Mouse (Mus musculus) lung, postnatal 14 days (tissue): Measurements from ENCODE around the gene Olfr1414.
"Not testable (repeated sequence)": the region's sequence is repeated elsewhere in the genome, so short reads cannot be mapped to it uniquely, and the experiment has no call there.

Experiments used
- DNase-seq: peaks from one replicate; pipeline ENCODE4 v3.0.0; 2021

The Olfr1414 gene

GRCm38 (mm10) chr1:92518561-92518960 is at the start of gene Olfr1414:
Gene Olfr1414 (minus strand): TSS chr1:92518661.
- DNase-seq: no peak

GRCm38 (mm10) chr1:92545929-92546328 is 27.5 kb upstream of the Olfr1414 start:
- no peak for DNase-seq

GRCm38 (mm10) chr1:92539071-92539470 is 20.6 kb upstream of the Olfr1414 start:
- DNase-seq: no peak

GRCm38 (mm10) chr1:92536972-92537371 is 18.5 kb upstream of the Olfr1414 start:
- no peak for DNase-seq

GRCm38 (mm10) chr1:92523764-92524163 is 5.3 kb upstream of the Olfr1414 start:
- no peak for DNase-seq

GRCm38 (mm10) chr1:92521376-92521775 is 2.9 kb upstream of the Olfr1414 start:
- DNase-seq: peak; percentile 20

- DNase-seq: no peak
These were observed 585 bp upstream of the Olfr1414 start for GRCm38 (mm10) chr1:92519046-92519445.

GRCm38 (mm10) chr1:92515390-92515789 is 3.1 kb downstream of the Olfr1414 start:
- DNase-seq: no peak

- DNase-seq: not testable (repeated sequence)
These were observed 6.8 kb downstream of the Olfr1414 start for GRCm38 (mm10) chr1:92511646-92512045.

GRCm38 (mm10) chr1:92496001-92496400 is 22.5 kb downstream of the Olfr1414 start, which contains the start of gene Olfr1415:
Gene Olfr1415 (minus strand): TSS chr1:92496101.
- DNase-seq: no peak

GRCm38 (mm10) chr1:92485013-92485412 is 33.4 kb downstream of the Olfr1414 start, which contains the start of gene Olfr1416:
Gene Olfr1416 (minus strand): TSS chr1:92485113.
- DNase-seq: no peak

- DNase-seq: no peak
These were observed 44.3 kb downstream of the Olfr1414 start for GRCm38 (mm10) chr1:92474066-92474578.

GRCm38 (mm10) chr1:92473165-92474041 is 45.1 kb downstream of the Olfr1414 start, which contains the start of gene Ndufa10:
Gene Ndufa10 (minus strand): TSS chr1:92473860.
- DNase-seq: peak; percentile 98

GRCm38 (mm10) chr1:92468891-92469290 is 49.6 kb downstream of the Olfr1414 start:
- DNase-seq: no peak

GRCm38 (mm10) chr1:92458416-92458815 is 60.0 kb downstream of the Olfr1414 start:
- DNase-seq: no peak

GRCm38 (mm10) chr1:92457758-92458157 is 60.7 kb downstream of the Olfr1414 start:
- DNase-seq: no peak
